Mouse (Mus musculus): ENCODE results near the gene Gm20696.

The Gm20696 gene

DNA sequence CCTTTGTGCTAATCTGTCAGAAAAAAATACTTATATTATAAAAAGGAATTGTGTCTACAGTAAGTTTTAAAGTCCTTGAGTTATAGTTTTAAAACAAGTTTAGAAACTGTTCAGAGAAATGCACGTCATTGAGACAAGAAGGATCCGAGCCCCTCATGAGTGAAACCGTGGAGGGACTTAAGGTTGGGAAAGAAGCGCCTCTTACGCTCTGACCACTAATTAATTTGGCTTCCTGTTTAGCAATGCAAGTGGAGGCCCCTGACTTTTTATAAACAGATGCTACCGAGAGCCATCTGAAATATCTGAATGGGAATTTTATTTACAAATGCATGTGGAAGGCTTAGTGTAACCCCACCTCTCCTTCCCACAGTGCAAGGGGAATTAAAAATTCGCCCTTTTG, 41.3 kb downstream of the Gm20696 start:
- DNase-seq (ENCODE audit: low spot score in 2 of 2) = no peak

DNA sequence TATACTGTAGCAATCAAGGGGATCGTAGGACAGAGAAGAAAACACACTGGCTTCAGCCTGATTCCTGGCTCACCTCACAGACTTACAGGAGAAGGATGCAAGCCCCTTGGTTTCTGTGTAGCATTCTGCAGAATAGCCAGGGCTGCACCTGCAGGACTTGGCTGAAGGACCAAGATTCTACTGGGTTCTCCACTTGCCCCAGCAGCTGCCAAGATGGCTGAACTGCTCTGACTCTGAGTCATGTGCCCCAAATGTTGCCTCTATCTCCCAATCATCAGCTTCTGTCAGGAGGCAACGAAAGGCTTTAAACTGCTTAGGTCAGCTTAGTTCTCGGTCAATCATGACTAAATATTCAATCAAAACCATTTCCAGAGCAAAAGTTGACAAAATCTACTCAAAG, 42.1 kb downstream of the Gm20696 start:
- DNase-seq (ENCODE audit: low spot score in 2 of 2) = no peak

- no peak for DNase-seq (ENCODE audit: low spot score in 2 of 2)
These were observed 43.0 kb downstream of the Gm20696 start for GRCm38 (mm10) chr6:99623641-99624040.

- DNase-seq (ENCODE audit: low spot score in 2 of 2) = no peak
These were observed 45.4 kb downstream of the Gm20696 start for GRCm38 (mm10) chr6:99621167-99621566.

- no peak for DNase-seq (ENCODE audit: low spot score in 2 of 2)
These were observed 46.1 kb downstream of the Gm20696 start for GRCm38 (mm10) chr6:99620471-99620870.

GRCm38 (mm10) chr6:99619964-99620363, 46.6 kb downstream of the Gm20696 start:
- no peak for DNase-seq (ENCODE audit: low spot score in 2 of 2)

GRCm38 (mm10) chr6:99619466-99619865, 47.1 kb downstream of the Gm20696 start:
- no peak for DNase-seq (ENCODE audit: low spot score in 2 of 2)

GRCm38 (mm10) chr6:99617867-99618266, 48.7 kb downstream of the Gm20696 start:
- no peak for DNase-seq (ENCODE audit: low spot score in 2 of 2)

GRCm38 (mm10) chr6:99617415-99617814, 49.2 kb downstream of the Gm20696 start:
- no peak for DNase-seq (ENCODE audit: low spot score in 2 of 2)

DNA sequence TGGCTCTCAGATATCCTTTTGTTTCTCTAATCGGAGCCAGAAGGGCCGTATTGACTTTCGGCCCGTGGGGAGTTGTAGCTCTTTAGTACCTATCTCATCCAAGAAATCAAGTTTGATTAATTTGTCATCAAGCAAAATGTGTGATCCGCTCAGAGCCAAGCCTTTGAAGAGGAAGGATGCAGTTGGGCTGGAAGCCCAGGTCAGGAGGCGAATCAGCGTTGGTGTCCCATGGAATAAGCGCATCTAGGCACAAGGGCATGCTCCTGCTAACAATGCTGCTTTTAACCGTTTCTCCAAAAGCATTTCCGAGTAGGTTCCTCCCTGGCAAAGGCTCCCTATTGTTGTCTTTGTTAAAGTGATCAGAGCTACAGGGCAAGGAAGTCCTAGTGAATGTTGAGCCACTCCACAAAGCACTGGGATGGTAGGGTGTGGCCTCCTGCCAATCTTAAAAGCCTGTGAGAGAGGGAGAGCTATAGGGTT, 51.3 kb downstream of the Gm20696 start:
- DNase-seq (ENCODE audit: low spot score in 2 of 2) = no peak

DNA sequence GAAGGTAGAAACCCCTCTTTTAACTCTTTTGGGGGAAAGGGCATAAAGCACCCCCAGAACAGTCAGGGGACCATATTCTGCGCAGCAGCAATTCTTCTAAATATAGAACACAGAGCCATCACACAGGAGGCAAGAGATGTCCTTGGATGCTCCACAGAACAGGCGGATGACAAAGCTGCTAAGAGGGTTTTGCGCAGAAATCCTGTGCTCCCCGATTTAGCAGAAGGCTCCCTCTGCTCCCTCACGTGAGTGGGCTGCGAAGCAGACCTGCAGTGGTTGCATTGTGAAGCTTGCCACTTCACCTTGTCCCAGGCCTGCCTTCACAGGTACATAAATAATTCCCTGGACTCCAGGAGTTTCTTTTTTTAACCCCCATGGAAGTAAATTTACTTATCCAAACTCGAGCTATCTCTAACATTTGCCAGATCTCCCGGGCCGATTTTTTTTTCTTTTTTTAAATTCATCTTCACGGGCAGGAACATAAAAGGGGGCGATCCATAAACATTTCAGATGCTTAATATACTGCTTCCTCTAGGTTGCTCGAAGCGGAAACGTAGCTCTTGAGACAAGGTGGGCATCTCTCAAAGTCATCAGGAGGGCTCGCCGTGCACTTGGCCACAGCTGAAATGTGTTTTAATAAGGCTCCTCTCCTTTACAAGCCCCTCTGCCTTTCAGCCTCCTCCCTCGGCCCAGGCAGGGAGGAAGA, 51.9 kb downstream of the Gm20696 start:
- DNase-seq (ENCODE audit: low spot score in 2 of 2) = peak in 1 of 2 experiments; percentile 48

GRCm38 (mm10) chr6:99611866-99612265, 54.7 kb downstream of the Gm20696 start:
- no peak for DNase-seq (ENCODE audit: low spot score in 2 of 2)

GRCm38 (mm10) chr6:99610454-99611427, 55.9 kb downstream of the Gm20696 start:
- DNase-seq (ENCODE audit: low spot score in 2 of 2) = no peak

DNA sequence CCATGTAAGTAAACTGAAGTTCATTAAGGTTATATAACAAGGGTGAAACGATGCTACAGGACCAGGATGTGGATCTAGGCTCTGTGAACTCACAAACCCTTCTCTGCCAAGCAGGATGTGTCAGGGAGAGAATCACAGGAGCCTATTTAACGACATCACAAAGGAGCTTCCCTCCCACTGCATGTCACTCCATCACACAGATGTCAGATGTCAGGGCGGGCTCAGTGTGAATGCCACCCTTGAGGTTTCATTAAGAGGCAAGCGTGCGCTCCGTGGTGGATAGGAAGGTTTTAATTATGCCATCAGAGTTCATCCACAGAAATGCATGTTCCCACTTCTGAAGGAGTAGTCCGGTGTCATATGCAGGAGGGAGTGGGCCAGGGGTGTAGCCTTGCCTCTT, 60.5 kb downstream of the Gm20696 start:
- DNase-seq (ENCODE audit: low spot score in 2 of 2) = no peak

- no peak for DNase-seq (ENCODE audit: low spot score in 2 of 2)
These were observed 61.8 kb downstream of the Gm20696 start for GRCm38 (mm10) chr6:99604758-99605157.

GRCm38 (mm10) chr6:99602434-99602833, 64.2 kb downstream of the Gm20696 start:
- no peak for DNase-seq (ENCODE audit: low spot score in 2 of 2)

DNA sequence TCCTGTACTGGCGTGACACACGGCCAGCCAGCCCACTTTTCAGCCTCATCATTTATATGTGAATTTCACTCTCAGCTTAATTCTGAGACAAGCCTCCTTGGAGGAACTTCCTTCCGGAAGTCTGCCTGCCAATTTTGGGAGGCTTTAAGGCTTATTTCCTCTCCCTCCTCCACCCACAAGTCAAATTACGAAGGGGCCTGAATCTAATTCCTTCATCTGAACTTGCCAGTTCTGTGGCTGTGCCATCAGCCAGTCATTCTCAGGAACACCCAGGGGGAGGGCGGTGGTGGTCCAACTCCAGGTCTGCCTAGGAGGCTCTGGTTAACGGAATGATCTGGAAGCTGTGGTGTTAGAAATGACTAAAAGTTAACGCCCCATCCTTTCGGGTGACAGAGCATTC, 65.7 kb downstream of the Gm20696 start:
- no peak for DNase-seq (ENCODE audit: low spot score in 2 of 2)

- no peak for DNase-seq (ENCODE audit: low spot score in 2 of 2)
These were observed 66.3 kb downstream of the Gm20696 start for GRCm38 (mm10) chr6:99600168-99600793.

GRCm38 (mm10) chr6:99599651-99600050, 66.9 kb downstream of the Gm20696 start:
- DNase-seq (ENCODE audit: low spot score in 2 of 2) = no peak

- DNase-seq (ENCODE audit: low spot score in 2 of 2) = no peak
These were observed 67.4 kb downstream of the Gm20696 start for GRCm38 (mm10) chr6:99599229-99599628.

- DNase-seq (ENCODE audit: low spot score in 2 of 2) = no peak
These were observed 89.6 kb downstream of the Gm20696 start for GRCm38 (mm10) chr6:99577040-99577439.

GRCm38 (mm10) chr6:99575633-99576032, 91.0 kb downstream of the Gm20696 start:
- no peak for DNase-seq (ENCODE audit: low spot score in 2 of 2)

All from frontal cortex, postnatal 14 days (tissue).